Comparison of ENCODE assay signal across 35 mouse cellular contexts in the genomic region with DNA sequence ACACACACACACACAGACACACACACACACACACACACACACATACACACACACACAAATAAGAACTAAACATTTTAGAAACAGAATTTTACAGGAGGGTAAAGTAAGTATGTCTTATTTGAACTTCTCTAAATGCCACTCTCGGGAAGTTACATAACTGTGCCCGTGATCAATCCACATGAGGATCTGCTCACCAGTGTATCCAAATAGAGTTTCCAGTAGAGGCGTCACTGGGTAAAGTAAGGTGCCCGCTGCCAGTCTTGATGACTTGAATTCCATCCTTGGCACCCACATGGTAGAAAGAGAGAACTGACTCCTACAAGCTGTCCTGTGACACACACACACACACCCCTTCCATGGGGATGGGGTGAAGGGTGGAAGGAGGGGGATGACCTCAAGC. TPM values are rescaled to one million over a fixed set of nuclear protein-coding genes. Genes with fewer than 3 reads are reported as not detected.
A peak's percentile ranks its signal among the peaks of the same experiment; 100 is the strongest.
DNase-seq lines count a peak whose midpoint lies in the region; ATAC-seq and TF ChIP-seq lines count a peak whose summit lies in the region.
"Had no signal": no experiment of that assay in that cellular context is flagged by ENCODE, and none has a peak within 500 bp of the region (broad histone marks: within the 10 kb centered on the region; RNA-seq: fewer than 3 reads in every experiment).

No protein-coding gene starts in this region.

- no peak for TF ChIP-seq POLR2A in liver, adult 2 months (IDR thresholded peaks at IDR 0.05; ENCODE audit: extremely low read depth, insufficient read depth, low read length)
- TF ChIP-seq POLR2A in bone marrow macrophage, adult 2 months (IDR thresholded peaks at IDR 0.05; ENCODE audit: borderline replicate concordance, low read depth, low read length) = no peak
- TF ChIP-seq POLR2A in olfactory bulb, adult 2 months (IDR thresholded peaks at IDR 0.05; ENCODE audit: insufficient read depth, low read depth, low read length) = no peak

- no peak overlapping the region for H3K9ac ChIP-seq in liver, adult 2 months (ENCODE audit: low read depth, low read length)
- H3K9ac ChIP-seq in liver, embryonic 12.5 days = no peak overlapping the region
- H3K9ac ChIP-seq: embryonic facial prominence, embryonic 13.5 days; forebrain, embryonic 12.5 days; forebrain, embryonic 15.5 days; heart, embryonic 13.5 days; hindbrain, embryonic 12.5 days; intestine, embryonic 15.5 days had no signal

- no peak overlapping the region for H3K4me3 ChIP-seq in liver, adult 2 months (ENCODE audit: insufficient read depth, low read depth, low read length)
- no peak overlapping the region for H3K4me3 ChIP-seq in liver, embryonic 12.5 days
- H3K4me3 ChIP-seq in bone marrow macrophage, adult 2 months (ENCODE audit: insufficient read depth, low read length) = no peak overlapping the region
- no peak overlapping the region for H3K4me3 ChIP-seq in macrophage (ENCODE audit: inconsistent target)
- H3K4me3 ChIP-seq in olfactory bulb, adult 2 months (ENCODE audit: insufficient read depth, low read depth, low read length) = no peak overlapping the region
- H3K4me3 ChIP-seq: embryonic facial prominence, embryonic 10.5 days; embryonic facial prominence, embryonic 13.5 days; erythroblast, embryonic 14.5 days; forebrain, embryonic 12.5 days; forebrain, embryonic 15.5 days; gastrocnemius, adult 2 months; heart, adult 2 months; heart, embryonic 10.5 days; heart, embryonic 13.5 days; hindbrain, embryonic 12.5 days; intestine, embryonic 15.5 days had no signal

- ATAC-seq in liver, embryonic 12.5 days = no peak
- ATAC-seq: activated CD4-positive, CD25-positive, alpha-beta regulatory T cell, adult 4 months; forebrain, embryonic 15.5 days; hindbrain, embryonic 16.5 days; intestine, embryonic 15.5 days had no signal

- no peaks in the 10 kb centered on the region for H3K27me3 ChIP-seq in liver, adult 2 months (ENCODE audit: control insufficient read depth, insufficient read depth, low read length)
- H3K27me3 ChIP-seq in liver, embryonic 12.5 days (replicated peaks) = no peaks in the 10 kb centered on the region
- H3K27me3 ChIP-seq: CH12.LX; embryonic facial prominence, embryonic 13.5 days; forebrain, embryonic 12.5 days; forebrain, embryonic 15.5 days; heart, embryonic 13.5 days; hindbrain, embryonic 12.5 days; intestine, embryonic 15.5 days had no signal

- H3K4me1 ChIP-seq in liver, adult 2 months (ENCODE audit: control insufficient read depth, insufficient read depth, low read length) = peaks cover 3% of the 10 kb centered on the region; the same call in 1 of the 2 replicates
- no peaks in the 10 kb centered on the region for H3K4me1 ChIP-seq in liver, embryonic 12.5 days
- peaks cover 21% of the 10 kb centered on the region for H3K4me1 ChIP-seq in bone marrow macrophage, adult 2 months (ENCODE audit: control insufficient read depth, insufficient read depth, low read length)
- peaks cover 17% of the 10 kb centered on the region for H3K4me1 ChIP-seq in olfactory bulb, adult 2 months (ENCODE audit: control insufficient read depth, insufficient read depth, low read length)
- H3K4me1 ChIP-seq: embryonic facial prominence, embryonic 13.5 days; forebrain, embryonic 15.5 days; heart, embryonic 10.5 days; heart, embryonic 13.5 days; hindbrain, embryonic 12.5 days; intestine, embryonic 15.5 days had no signal

- no peak overlapping the region for H3K27ac ChIP-seq in liver, adult 2 months (replicated peaks; ENCODE audit: insufficient read depth, low read depth, low read length)
- H3K27ac ChIP-seq in liver, embryonic 12.5 days = no peak overlapping the region
- peak overlapping the region; percentile 59 for H3K27ac ChIP-seq in bone marrow macrophage, adult 2 months (ENCODE audit: insufficient read depth, low read depth, low read length)
- H3K27ac ChIP-seq in macrophage = peak overlapping the region; percentile 10; the same call in 1 of the 2 replicates
- H3K27ac ChIP-seq in olfactory bulb, adult 2 months (ENCODE audit: insufficient read depth, low read depth, low read length) = peak overlapping the region; percentile 93
- H3K27ac ChIP-seq: embryonic facial prominence, embryonic 10.5 days; embryonic facial prominence, embryonic 13.5 days; forebrain, embryonic 12.5 days; forebrain, embryonic 15.5 days; gastrocnemius, adult 2 months; heart, adult 2 months; heart, embryonic 10.5 days; heart, embryonic 13.5 days; hindbrain, embryonic 12.5 days; intestine, embryonic 15.5 days had no signal

- H3K4me2 ChIP-seq in liver, embryonic 12.5 days = no peak overlapping the region
- H3K4me2 ChIP-seq: embryonic facial prominence, embryonic 13.5 days; forebrain, embryonic 12.5 days; forebrain, embryonic 15.5 days; heart, embryonic 13.5 days; hindbrain, embryonic 12.5 days; intestine, embryonic 15.5 days had no signal

- H3K79me2 ChIP-seq in liver, adult 2 months (ENCODE audit: control insufficient read depth, insufficient read depth, low read length) = no peaks in the 10 kb centered on the region
- no peaks in the 10 kb centered on the region for H3K79me2 ChIP-seq in macrophage (ENCODE audit: inconsistent target)

- H3K36me3 ChIP-seq in liver, adult 2 months (ENCODE audit: control insufficient read depth, insufficient read depth, low read length) = no peaks in the 10 kb centered on the region
- H3K36me3 ChIP-seq in liver, embryonic 12.5 days = no peaks in the 10 kb centered on the region
- H3K36me3 ChIP-seq in macrophage (ENCODE audit: inconsistent target) = no peaks in the 10 kb centered on the region
- H3K36me3 ChIP-seq: embryonic facial prominence, embryonic 10.5 days; embryonic facial prominence, embryonic 13.5 days; forebrain, embryonic 12.5 days; forebrain, embryonic 15.5 days; heart, embryonic 10.5 days; heart, embryonic 13.5 days; hindbrain, embryonic 12.5 days; intestine, embryonic 15.5 days had no signal

- 48% methylated on average over 4 of the region's 4 CpGs for WGBS in liver, adult 2 months
- 75% methylated on average over 4 of the region's 4 CpGs for WGBS in liver, embryonic 12.5 days (ENCODE audit: insufficient replicate concordance)
- 50% methylated on average over 4 of the region's 4 CpGs for WGBS in macrophage (ENCODE audit: missing documents)
- WGBS in olfactory bulb, adult 2 months = 72% methylated on average over 4 of the region's 4 CpGs

- TF ChIP-seq CTCF in liver, adult 2 months (IDR thresholded peaks at IDR 0.05; ENCODE audit: low read depth, low read length) = no peak
- TF ChIP-seq CTCF in bone marrow macrophage, adult 2 months (IDR thresholded peaks at IDR 0.05; ENCODE audit: low read depth, low read length) = no peak
- TF ChIP-seq CTCF in olfactory bulb, adult 2 months (IDR thresholded peaks at IDR 0.05; ENCODE audit: insufficient read depth, low read depth, low read length) = no peak

- DNase-seq in liver, adult 2 months (ENCODE audit: extremely low read depth, low read depth, low spot score) = peak; percentile 43
- no peak for DNase-seq in ovary, postnatal 36 days (ENCODE audit: low spot score)
- DNase-seq in MN1 (ENCODE audit: low spot score) = no peak
- no peak for DNase-seq in kidney, postnatal 25 days
- DNase-seq: adrenal gland, adult 8-10 months; adrenal gland, postnatal 36 days; B cell, adult 2 months; cerebellum, adult 11-12 months; cerebellum, adult 8-10 months; cerebellum, postnatal 10 days; cerebellum, postnatal 36 days; embryo, embryonic 11 days; gastrocnemius, adult 2 months; gastrocnemius, postnatal 25 days; heart, adult 2 months; heart, postnatal 14 days; heart, postnatal 4 days had no signal

- H3K9me3 ChIP-seq in liver, embryonic 12.5 days (replicated peaks) = 0 out of 2 replicates have a peak, but pooled peaks cover 2% of the 10 kb centered on the region
- H3K9me3 ChIP-seq: embryonic facial prominence, embryonic 10.5 days; embryonic facial prominence, embryonic 13.5 days; forebrain, embryonic 12.5 days; forebrain, embryonic 15.5 days; heart, embryonic 10.5 days; heart, embryonic 13.5 days; hindbrain, embryonic 12.5 days; intestine, embryonic 15.5 days had no signal

RNA-seq across cellular contexts. Expression of gene Trip12, which starts 42.6 kb away (rescaled TPM):
- total RNA-seq in liver, adult 2 months (2014; rRNA removed) = 81.6 and 86.0 TPM in 2 replicates
- polyA plus RNA-seq in liver, adult 2 months (2012; rRNA removed) = 14.1 and 15.6 TPM in 2 replicates
- 53.6 and 57.9 TPM in 2 replicates for polyA plus RNA-seq in liver, embryonic 12.5 days (2016; fragmentation: Nextera tagmentation; extraction: Ambion mirVana)
- 159 TPM in 2 replicates for polyA plus RNA-seq in bone marrow macrophage, adult 2 months (2012; ENCODE audit: insufficient read depth, insufficient read length, missing spikeins)
- total RNA-seq in macrophage (2018; cell fraction: chromatin; rRNA removed) = 1,000 to 10,000 TPM in 1 of 26 experiments, 100 to 1,000 TPM in 25; 722 to 1,220 (median 810) TPM
- 100 to 1,000 TPM; 212 to 336 (median 265) TPM for total RNA-seq in macrophage (2018; cell fraction: cytosol; rRNA removed)
- total RNA-seq in macrophage (2018; cell fraction: nucleus; rRNA removed) = 100 to 1,000 TPM; 387 to 902 (median 495) TPM
- polyA plus RNA-seq in macrophage (2018) = 138 to 185 TPM (median 152 TPM) in 3 replicates
- polyA plus RNA-seq in olfactory bulb, adult 2 months (2012; ENCODE audit: insufficient read depth, insufficient read length, low replicate concordance, missing spikeins) = 151 TPM in 1 of 2 replicates, not detected in the other

RNA-seq across cellular contexts. Expression of gene Fbxo36, which starts 43.3 kb away (rescaled TPM):
- total RNA-seq in liver, adult 2 months (2014; rRNA removed) = 3.2 and 5.6 TPM in 2 replicates
- polyA plus RNA-seq in liver, adult 2 months (2012; rRNA removed) = 6.6 and 6.8 TPM in 2 replicates
- 8.5 and 9.8 TPM in 2 replicates for polyA plus RNA-seq in liver, embryonic 12.5 days (2016; fragmentation: Nextera tagmentation; extraction: Ambion mirVana)
- 3.4 and 4.2 TPM in 2 replicates for polyA plus RNA-seq in bone marrow macrophage, adult 2 months (2012; ENCODE audit: insufficient read depth, insufficient read length, missing spikeins)
- 1 to 10 TPM in 8 of 26 experiments, under 1 TPM in 11, not detected in 7; 0.51 to 1.9 (median 0.97) TPM for total RNA-seq in macrophage (2018; cell fraction: chromatin; rRNA removed)
- total RNA-seq in macrophage (2018; cell fraction: cytosol; rRNA removed) = 1 to 10 TPM; 1.7 to 4.2 (median 2.8) TPM
- 1 to 10 TPM in 6 of 26 experiments, under 1 TPM in 10, not detected in 10; 0.47 to 2.6 (median 0.87) TPM for total RNA-seq in macrophage (2018; cell fraction: nucleus; rRNA removed)
- 2.8 to 6.1 TPM (median 5.5 TPM) in 3 replicates for polyA plus RNA-seq in macrophage (2018)
- not detected in 2 replicates for polyA plus RNA-seq in olfactory bulb, adult 2 months (2012; ENCODE audit: insufficient read depth, insufficient read length, low replicate concordance, missing spikeins)

RNA-seq across cellular contexts. Expression of gene Slc16a14, which starts 52.0 kb away (rescaled TPM):
- not detected in 2 replicates for total RNA-seq in liver, adult 2 months (2014; rRNA removed)
- polyA plus RNA-seq in liver, adult 2 months (2012; rRNA removed) = not detected in 2 replicates
- 0.05 TPM in 1 of 2 replicates, not detected in the other for polyA plus RNA-seq in liver, embryonic 12.5 days (2016; fragmentation: Nextera tagmentation; extraction: Ambion mirVana)
- polyA plus RNA-seq in bone marrow macrophage, adult 2 months (2012; ENCODE audit: insufficient read depth, insufficient read length, missing spikeins) = not detected in 2 replicates
- total RNA-seq in macrophage (2018; cell fraction: chromatin; rRNA removed) = under 1 TPM in 9 of 26 experiments, not detected in 17; 0.16 to 0.38 (median 0.25) TPM
- under 1 TPM in 18 of 26 experiments, not detected in 8; 0.03 to 0.28 (median 0.07) TPM for total RNA-seq in macrophage (2018; cell fraction: cytosol; rRNA removed)
- under 1 TPM in 3 of 26 experiments, not detected in 23; 0.20 to 0.77 (median 0.33) TPM for total RNA-seq in macrophage (2018; cell fraction: nucleus; rRNA removed)
- polyA plus RNA-seq in macrophage (2018) = 0.06 to 0.07 TPM in 2 of 3 replicates, not detected in the other
- not detected in 2 replicates for polyA plus RNA-seq in olfactory bulb, adult 2 months (2012; ENCODE audit: insufficient read depth, insufficient read length, low replicate concordance, missing spikeins)
- total RNA-seq: MEL had no signal
- polyA plus RNA-seq: activated CD4-positive, CD25-positive, alpha-beta regulatory T cell, adult 4 months; erythroblast, embryonic 14.5 days; heart, embryonic 16.5 days had no signal

Comparison
In these comparisons a context has a peak if more than half of its experiments do, and no peak if none do; other contexts are left out.
1. H3K27ac ChIP-seq: peak in bone marrow macrophage, adult 2 months (single experiment), macrophage (single experiment) and olfactory bulb, adult 2 months (single experiment); none in liver, adult 2 months (single experiment) and liver, embryonic 12.5 days (single experiment).